Mouse (Mus musculus): ENCODE data around the gene Lrsam1.
"Not testable (repeated sequence)": the region's sequence is repeated elsewhere in the genome, so short reads cannot be mapped to it uniquely, and the experiment has no call there.

Lrsam1 gene

DNA sequence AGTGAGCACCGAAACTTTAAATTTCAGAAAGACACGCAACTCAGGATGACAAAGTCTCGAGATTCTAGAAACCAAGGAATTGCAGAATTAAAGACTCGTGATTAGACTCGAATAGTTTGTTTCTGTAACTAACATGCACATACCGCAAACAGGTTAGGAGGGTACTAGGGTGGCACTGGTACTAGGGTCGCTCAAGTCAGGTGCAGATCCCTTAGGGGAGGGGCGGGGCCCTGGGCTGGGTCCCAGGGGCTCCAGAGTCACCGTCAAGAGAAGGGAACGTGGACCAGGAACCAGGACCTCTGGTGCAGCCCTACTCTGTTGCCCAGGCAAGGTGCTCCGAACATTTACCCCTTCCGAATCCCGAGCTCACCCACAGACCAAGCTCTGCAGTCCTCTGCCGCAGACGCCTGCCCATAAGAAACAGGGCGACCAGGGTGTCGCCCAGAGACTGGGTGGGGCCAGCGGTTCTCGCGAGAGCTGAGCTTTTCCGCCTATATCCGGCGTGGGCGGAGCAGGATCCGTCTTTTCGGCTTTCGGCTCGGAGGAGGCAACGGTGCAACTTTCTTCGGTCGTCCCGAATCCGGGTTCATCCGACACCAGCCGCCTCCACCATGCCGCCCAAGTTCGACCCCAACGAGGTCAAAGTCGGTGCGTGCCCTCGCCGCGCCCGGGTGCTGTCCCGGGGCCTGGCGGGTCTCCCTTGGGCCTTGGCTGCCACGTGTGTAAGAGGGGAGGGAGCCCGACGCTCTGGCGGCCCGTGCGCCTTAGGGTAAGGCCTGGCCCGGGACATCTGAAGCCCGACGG lies at the start of gene Lrsam1, which contains the start of gene Rpl12:
Lrsam1 (minus strand) TSS at position 423 of the 804 bp plus-strand sequence.
Rpl12 (plus strand) TSS at position 368 of the 804 bp plus-strand sequence.
- peak; percentile 94 for DNase-seq

DNA sequence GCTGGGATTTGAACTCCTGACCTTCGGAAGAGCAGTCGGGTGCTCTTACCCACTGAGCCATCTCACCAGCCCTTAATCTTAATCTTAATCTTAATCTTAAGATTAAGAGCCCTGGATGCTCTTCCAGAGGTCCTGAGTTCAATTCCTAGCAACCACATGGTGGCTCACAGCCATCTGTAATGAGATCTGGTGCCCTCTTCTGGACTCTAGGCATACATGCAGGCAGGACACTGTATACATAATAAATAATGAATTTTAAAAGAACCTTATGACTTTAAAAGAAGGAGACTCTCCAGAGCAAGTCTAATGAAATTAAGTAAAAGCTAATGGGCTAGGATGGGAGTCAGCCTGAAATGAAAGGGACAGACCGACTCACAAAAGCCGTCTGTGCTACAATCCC lies 47.6 kb upstream of the Lrsam1 start:
- not testable (repeated sequence) for DNase-seq

DNA sequence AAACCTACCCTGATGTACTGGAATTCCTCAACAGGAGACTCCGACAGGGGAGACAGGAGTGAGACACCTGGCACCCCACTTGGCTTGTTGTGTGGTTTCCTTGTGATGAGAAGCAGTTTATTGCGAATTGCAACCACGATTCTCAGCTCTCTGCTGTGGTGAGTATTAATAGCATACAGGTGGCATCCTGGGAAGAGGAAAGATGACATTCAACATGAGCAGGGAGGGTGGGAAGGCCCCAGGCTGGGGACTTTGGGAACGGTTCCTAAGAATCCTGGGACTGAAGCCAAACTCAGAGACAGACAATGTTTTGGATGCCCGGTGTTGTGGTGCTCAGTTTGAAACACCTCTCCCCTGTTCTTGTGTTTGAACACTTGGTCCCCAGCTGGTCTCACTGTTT lies 43.6 kb upstream of the Lrsam1 start:
- no peak for DNase-seq

DNA sequence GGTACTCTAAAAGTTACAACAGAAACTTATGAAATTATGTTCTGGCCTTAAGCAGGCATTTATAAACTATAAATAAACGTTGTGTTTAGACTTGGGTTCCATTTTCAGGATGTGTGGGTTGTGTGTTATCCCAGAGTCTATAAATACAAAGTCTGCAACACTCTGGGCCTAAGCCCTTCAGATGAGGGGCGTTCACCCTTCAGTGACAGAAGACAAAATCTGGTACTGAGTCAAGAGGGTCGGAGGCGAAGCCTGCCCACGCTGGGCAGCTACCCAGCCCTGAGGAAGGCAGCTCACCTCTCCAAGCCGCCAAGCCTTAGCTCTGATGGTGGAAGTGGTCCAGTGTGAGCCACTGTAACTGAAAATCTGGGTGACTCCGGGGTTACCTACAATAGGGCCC lies 40.7 kb upstream of the Lrsam1 start:
- no peak for DNase-seq

DNA sequence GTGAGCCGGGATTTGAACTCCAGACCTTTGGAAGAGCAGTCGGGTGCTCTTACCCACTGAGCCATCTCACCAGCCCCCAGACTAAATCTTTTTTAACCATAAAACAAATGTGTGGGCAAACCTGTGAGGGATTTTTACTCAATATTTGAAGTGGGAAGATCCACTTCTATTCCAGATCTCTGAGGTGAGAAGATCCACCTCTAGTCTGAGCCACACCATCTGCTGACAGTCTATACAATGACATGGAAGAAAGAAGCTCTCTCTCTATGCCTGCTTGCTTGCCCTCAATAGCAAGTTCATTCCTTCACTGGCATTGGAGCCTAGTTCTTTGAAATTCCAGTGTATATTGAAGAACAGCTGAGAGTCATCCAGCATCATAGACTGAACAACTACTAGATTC lies 38.3 kb upstream of the Lrsam1 start:
- no peak for DNase-seq

DNA sequence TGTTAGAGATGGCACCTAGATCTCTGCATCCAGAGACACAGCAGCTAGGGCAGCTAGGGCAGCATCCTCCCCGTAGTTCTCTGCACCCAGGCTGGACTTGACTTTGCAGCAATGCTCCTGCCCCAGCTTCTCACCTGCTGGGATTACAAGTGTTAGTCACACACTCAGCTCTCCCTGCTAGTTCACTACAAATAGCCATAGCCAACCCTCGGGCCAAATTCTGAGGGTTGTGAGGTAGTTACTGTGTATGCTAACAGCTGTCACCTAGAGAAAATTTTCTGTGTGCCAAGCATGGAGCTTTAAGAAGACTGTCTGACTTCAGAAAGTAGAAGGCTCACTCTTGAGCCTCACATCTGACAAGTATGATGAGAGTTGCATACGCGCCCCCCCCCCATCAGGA lies 36.4 kb upstream of the Lrsam1 start:
- DNase-seq = no peak

DNA sequence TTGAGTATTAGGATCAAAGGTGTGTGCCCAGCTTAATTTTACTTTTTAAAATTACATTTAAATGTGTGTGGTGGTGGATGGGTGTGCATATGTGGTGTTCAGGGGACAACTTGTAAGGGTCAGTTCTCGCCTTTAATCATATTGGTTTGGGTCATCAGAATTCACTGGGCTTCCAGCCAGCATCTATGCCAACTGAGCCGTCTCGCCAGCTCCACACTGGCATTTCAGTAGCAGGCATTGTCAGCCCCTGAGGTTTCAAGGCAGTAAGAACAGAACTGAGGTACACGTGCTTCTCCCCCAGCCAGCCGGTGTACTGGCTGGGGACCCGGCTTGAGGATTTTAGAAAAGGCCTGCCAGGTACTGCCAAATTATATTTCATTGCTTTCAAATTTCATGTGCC lies 35.7 kb upstream of the Lrsam1 start:
- DNase-seq = no peak

DNA sequence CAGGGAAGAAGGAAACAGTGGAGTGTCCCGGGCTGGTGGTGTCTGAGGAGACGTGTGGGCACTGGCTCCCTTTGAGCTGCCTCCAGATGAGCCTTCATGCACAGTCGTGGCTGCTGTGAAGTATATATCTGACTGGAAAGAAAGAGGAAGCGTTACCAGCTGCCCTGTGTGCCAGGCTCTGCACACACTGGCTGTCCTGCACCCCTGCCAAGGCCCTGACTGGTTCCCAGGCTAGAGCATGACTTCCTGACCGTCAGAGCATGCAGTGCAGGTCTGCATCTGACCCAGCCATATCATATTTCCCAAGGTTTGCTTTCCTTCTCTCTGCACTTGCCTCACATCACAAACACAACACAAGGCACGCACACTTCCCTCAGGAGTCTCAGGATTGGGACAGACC lies 30.7 kb upstream of the Lrsam1 start:
- DNase-seq = no peak

DNA sequence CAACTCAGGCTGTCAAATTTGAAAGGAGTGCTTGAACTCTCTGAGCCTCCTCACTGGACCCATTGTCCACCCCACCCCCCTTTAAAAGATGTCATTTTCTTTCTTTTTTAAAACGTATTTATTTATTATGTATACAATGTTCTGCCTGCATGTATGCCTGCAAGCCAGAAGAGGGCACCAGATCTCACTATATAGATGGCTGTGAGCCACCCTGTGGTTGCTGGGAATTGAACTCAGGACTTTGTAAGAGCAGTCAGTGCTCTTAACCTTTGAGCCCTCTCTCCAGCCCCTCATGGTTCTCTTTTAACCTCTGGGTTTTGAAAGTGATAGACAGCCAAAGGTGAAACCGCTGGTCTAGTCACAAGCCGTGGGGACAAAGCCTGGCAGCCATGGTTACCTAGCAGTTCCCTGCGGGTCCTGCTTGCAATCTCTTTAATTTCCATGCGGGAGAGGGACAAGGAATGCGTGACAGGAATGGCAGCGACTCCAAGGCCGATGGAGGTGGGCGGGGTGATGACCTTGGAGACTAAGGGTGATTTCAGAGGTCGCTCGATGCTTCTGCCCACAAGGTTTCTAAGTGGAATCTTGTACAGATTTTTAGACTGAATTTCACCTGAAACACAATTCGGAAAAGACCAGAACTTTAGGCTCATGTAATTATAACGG lies 28.9 kb upstream of the Lrsam1 start:
- DNase-seq = no peak

DNA sequence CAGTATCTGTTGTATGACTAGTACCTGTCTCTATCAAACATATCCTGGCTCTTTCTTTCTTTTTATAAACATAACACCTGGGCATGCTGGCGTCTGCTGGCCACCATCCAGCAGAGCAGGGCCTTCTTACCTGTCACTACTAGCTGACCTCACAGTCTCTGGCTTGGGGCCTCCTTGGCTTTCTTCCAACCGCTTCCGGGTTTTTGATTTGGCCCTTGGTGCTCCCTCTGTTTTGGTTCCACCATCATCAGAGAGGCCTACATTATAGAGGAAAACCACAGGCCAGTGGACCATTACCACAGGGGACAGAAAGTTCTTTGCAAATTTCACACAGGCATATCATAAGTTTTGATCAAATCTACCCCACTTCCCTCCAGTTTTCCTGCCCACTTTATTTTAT lies 28.0 kb upstream of the Lrsam1 start:
- DNase-seq = no peak

DNA sequence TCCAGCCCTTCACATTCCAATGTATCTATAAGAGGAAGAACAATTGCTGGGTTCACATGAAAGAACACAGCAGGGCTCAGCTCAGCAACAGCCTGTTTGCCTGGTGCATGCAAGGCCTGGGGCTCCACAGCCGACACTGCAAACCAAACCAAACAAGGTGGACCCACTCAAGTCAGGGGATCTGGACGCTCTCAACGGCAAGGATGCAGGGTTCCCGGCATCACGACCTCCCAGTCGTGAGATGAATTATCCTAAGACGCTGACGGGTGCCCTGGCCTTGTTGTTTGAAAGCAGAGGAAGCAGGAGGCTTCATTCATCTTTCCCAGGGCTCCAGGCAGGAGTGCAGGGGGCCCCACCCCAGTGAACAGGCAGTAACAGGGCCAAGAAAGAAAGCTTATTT lies 24.4 kb upstream of the Lrsam1 start:
- DNase-seq = no peak

DNA sequence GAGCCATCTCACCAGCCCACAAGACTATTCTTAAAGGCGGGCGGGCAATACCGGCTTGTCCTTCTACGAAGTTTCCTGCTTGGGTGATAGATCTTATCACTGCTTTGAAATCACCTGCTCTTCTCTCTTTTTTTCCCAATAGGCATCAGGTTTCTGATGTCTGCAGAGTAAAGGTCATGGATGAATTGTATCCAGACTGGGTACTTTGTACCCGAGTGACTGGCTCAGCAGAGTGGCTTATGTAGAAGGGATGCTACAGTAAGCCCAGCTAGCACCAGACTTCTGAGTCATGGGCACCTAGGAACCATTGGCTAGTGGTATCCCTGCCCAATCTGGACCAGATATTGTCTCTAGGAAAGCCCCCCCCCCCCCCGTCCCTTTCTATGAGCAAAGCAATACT lies 22.2 kb upstream of the Lrsam1 start:
- no peak for DNase-seq

DNA sequence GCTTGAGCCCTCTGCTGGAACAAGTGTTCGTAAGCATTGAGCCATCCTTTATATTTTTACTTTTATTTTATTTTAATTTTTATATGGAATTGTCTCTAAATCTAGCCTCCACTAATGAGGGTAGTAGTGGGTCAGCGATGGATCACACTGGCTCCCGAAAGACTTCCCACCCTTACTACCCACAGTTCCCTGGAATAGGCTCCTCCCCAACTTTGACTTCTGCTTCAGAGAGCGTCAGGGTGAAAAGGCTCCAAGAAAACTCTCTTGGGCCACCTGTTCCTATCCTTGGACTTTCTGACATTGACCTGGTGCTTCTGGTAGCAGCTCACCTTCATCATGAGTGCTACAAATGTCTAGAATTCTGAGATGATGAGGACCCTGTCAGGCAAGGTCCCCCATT lies 21.3 kb upstream of the Lrsam1 start:
- no peak for DNase-seq

DNA sequence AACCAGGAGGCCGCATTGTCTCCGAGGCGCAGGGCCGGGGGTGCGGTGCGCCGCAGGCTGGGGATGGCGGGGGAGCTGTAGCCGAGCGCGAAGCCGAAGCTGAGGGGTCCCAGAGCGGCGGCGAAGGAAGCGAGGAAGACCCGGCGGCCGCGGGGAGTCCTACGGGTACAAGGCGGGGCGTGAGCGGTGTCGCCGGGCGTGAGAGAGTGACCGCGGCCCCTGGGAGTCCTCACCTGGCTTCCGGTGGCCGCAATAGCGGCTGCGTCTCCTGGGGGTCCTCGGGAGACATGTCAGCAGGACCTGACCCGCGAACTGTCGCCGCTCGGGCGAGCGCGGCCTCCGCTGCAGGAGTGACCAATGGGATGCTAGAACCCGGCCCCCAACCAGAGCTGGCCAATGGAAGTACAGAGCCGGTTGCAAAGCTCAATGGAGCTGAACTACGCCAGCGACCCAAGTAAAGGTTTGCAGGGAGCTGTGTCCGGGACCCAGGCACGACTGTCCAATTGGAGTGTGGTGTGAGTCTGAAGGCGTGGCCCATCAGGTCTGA lies 20.4 kb upstream of the Lrsam1 start, which contains the start of gene Slc2a8:
Slc2a8 (minus strand) TSS at position 359 of the 547 bp plus-strand sequence.
- DNase-seq = peak; percentile 95

DNA sequence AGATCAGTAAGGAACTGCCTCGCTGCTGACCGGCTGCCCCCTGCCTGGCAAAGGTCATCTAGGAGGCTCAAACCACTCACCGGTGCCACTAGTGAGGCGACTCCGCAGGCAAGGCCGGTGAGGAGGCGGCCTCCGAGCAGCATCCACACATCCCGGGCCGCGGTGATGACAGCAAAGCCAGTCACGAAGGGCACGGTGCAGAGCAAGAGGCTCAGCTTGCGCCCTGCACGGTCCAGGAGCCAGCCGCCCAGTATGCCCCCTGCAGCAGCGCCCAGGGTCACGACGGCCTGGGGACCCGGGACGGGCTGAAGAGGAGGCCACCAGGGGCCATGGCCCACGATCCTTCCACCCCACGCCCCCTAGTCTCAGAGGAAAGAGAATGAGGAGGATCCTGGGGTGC lies 19.9 kb upstream of the Lrsam1 start:
- no peak for DNase-seq

DNA sequence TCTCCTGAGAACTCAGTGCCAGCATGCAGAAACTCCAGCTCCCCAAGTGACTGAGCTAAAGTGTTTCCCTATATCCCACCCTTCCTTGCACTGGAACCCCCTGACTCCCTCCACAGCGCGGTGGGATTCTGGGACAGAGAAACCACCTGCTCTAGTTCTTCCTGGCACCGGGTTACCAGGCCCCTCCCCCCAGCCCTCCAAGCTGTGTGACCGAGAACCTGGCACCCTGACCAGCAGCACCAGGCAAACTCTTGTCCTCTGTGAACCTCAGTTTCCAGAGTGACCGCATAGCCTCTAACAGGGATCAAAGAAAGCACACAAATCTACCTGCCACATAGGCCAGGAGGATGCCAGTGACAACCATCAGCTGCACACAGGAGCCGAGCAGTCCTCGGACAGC lies 18.3 kb upstream of the Lrsam1 start:
- DNase-seq = no peak

DNA sequence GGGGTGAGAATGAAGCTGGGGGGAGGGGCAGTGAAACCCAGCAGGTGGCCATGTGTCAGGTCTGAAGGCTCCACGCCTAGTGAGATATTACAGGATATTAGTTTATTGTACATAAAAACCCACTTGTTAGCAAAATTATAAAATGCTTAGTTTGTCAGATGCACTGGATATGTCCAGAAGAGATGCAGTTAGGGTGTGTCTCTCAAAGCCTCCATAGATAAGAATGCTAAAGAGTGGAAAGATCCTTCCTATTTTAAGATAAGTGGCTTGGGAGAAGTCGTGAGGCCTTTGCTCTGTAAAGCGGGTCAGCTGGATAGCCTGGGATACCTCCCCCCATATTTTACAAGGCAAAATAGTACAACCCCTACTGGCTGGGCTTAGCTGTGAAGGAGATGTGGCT lies 17.3 kb upstream of the Lrsam1 start:
- no peak for DNase-seq

DNA sequence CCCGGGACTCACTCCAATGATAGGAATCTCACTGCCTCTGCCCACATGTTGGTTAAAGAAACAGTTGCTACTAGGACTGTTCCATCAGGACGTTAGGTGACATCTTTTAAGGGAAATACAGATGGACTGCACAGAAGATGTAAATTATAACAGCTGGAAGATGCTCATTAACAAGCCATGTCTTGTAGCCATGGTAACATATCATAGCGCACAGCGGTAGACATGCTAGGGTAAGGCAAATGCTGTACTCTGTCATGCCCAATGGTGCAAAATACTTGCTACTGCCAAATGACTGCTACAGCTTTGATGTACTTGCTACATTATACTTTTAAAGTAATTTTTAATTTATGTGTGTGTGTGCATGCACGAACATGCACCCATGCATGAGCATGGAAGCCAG lies 15.7 kb upstream of the Lrsam1 start:
- DNase-seq = no peak

DNA sequence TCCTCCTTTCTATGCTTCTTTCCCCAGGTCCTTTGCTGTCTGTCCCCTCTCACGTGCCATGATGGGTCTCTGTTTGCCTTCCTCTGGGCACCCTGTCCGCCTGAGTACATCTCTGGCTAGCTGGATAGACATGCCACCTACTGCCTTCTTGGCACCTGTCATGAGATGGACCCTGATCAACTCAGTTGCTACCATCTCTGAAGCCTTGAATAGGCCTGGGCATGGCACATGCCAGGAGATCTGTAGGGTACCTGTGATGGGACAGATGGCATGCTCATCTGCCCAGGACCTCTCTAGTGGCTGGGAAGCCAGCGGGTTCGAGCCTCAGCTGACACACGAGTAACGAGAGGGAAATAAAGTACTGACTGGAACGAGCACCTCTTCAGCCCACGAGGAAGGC lies 12.8 kb upstream of the Lrsam1 start:
- no peak for DNase-seq

DNA sequence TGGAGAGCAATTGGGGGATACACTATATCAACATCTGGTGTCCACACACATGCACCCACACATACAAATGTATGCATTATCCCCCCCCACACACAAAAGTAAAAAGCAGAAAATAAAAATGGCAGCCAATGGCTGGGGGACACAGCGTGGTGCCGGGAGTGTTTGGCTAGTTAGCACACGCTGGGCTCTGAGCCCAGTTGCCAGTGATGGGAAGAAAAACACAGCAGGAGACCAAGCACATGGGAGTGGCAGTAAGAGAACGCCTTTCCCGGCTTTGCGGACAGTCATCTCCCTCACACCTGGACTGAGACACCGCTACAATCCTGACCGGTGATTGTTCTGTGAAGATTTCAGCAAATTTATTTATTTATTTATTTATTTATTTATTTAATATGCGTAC lies 9.8 kb upstream of the Lrsam1 start:
- DNase-seq = no peak

DNA sequence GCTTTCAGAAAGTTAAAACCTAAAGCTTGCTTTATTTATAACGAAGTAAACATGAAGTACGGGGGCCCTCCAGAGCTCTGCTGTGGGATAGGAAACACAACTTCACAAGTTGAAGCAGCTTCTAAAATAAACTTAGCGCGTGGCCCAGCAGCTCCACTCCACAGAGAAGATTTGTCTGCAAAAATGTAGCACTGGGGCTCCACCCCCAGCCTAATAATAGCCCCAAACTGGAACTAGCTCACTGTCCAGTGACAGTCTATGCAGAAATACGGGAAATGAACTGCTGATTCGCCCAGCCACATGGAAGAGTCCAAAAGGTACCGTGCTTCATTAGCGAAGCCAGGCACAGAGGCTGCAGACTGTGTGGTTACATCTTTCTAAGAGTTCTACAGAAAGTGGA lies 7.9 kb upstream of the Lrsam1 start:
- DNase-seq = no peak

DNA sequence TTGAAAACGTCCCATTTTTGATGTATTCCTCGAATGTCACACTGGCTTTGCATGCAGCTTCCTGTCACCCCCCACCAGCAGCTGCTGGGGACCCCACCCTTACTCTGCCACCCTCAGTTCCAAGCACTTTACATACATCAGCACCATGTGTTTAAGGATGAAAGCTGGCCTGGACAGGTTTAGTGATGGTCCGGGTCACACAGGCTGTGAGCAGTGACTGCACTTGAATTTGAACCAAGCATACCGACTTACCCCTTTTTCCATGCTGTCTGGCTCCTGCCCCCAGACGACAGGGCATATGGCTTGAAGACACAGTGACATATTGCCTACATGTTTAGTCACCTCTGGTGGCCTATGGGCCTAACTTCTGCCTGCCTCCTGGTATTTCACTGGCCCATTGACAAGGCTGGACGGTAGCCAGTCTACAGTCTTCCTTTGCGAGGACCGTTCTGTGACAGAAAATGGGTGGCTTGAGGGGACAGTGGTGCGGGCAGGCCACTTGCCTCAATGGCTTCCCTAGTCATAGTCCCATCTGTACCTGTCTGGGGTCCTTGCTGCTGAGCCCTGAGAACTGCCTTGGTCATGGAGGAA lies 6.7 kb upstream of the Lrsam1 start:
- no peak for DNase-seq

DNA sequence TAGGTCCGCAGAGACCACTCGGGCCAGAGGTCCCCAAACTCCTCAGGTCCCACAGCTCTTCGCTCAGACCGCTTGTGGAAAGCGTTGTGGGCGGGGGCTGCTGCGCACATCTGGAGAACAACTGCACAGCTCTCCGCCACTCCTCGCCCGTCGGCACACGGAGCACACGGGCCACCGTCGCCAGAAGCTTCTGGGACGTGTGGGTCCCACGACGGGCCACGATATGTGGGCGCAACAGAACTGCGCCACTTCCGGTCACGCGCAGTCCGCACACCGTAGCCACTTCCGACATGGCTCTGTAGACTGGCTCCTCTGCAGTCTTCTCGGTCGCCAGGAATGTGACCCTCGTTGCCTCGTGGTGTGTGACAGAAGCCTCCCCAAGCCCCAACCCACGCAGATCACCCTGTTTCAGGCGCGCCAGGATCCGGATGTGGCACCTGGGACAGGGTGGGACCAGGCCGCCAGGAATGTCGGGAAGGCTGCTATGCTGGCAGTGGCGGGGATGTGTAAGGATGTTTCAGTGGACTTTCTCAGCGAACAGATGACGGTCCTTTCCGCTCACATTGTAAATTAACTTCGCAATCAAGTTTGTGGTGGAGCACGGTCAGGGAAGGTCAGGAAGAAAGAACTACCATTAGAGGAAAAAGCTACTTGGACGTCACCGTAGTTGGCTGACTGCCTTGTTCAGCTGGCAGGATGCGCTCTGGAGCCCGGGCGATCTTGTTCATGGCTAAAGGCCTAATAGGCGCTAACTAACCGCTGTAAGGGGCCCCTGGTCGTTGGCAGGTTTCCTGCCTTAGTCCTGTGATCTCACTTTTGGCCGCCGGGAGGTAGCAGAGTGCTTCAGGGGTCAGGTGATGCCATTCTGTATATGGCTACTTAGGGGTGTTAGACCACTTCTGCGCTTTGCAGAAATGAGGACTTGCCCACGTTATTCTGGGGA lies 5.5 kb upstream of the Lrsam1 start:
- DNase-seq = peak; percentile 91

Data from kidney, adult 9 months (tissue).